Mouse (Mus musculus) NIH3T3 (cell line): ENCODE measurements at regions not wholly inside any gene's neighbourhood (a gene's known extent, or its start where the extent isn't known, plus 50 kb on each side); places are given as distances from the start of the nearest gene placed in this dataset.
A peak's percentile ranks its signal among the peaks of the same experiment; 100 is the strongest.

Experiments used
- DNase-seq: peaks from one replicate; pipeline ENCODE4 v3.0.0-alpha.2; 2012; ENCODE audit warnings: low read depth

GRCm38 (mm10) chr13:73159454-73159853, 100.8 kb upstream of the Irx4 start:
- no peak for DNase-seq

GRCm38 (mm10) chr13:73159865-73160264, 100.4 kb upstream of the Irx4 start:
- DNase-seq = no peak

GRCm38 (mm10) chr13:73160289-73160688, 100.0 kb upstream of the Irx4 start:
- peak; percentile 46 for DNase-seq

GRCm38 (mm10) chr13:73170301-73170700, 90.0 kb upstream of the Irx4 start:
- DNase-seq = no peak

- DNase-seq = no peak
These were observed 52.3 kb upstream of the Irx4 start for GRCm38 (mm10) chr13:73207931-73208448.
